Mouse (Mus musculus): ENCODE data around the gene Tsen2.

DNA sequence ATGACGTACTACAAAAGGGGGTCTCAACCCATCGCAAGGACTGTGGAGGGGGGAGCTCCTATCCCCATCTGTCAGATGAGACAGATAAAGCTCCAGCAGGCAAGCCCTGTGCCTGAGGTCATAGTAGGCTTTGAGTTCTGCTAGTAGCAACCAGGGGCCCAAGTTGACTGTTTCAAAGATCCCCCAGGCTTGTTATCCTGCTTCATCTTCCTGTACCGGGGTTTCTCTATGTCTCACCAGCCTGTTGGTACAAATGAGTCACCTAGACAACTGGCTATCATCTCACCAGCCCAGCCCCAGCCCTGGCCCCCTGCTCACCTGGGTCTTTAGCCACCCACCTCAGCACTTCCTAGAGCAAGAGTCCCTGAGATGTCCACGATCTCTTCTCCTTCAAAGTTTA, 16.1 kb upstream of the Tsen2 start:
- TF ChIP-seq CTCF (conservative IDR thresholded peaks at IDR 0.05; ENCODE audit: low read length) (no peak), NANOG (IDR thresholded peaks at IDR 0.05; ENCODE audit: borderline replicate concordance, low read length) (no peak), POU5F1 (IDR thresholded peaks at IDR 0.05; ENCODE audit: borderline replicate concordance, low read length) (no peak)
